Mouse (Mus musculus): ENCODE measurements at regions not wholly inside any gene's neighbourhood (a gene's known extent, or its start where the extent isn't known, plus 50 kb on each side); places are given as distances from the start of the nearest gene placed in this dataset.

- TF ChIP-seq ZNF384 (IDR thresholded peaks at IDR 0.05; ENCODE audit: low read depth, low read length) (no peak), HCFC1 (IDR thresholded peaks at IDR 0.05; ENCODE audit: borderline replicate concordance, insufficient read depth, low read length) (no peak), MAFK (IDR thresholded peaks at IDR 0.05; ENCODE audit: insufficient read depth, low read depth, low read length) (no peak)
These were observed 169.5 kb downstream of the Tpbg start for GRCm38 (mm10) chr9:86011661-86012060.

All from ES-E14 (cell line).